Mouse (Mus musculus) heart, adult 2 months (tissue): ENCODE results near the gene Cdk14.

ENCODE experiments used
- CTCF ChIP-seq: fragments of 200-600 bp; IDR thresholded peaks from 2 replicates; pipeline ENCODE4 v1.8.1; 2022; ENCODE audit warnings: antibody characterized with exemption, mild to moderate bottlenecking, moderate library complexity
- EP300 ChIP-seq: fragments of 200-500 bp; IDR thresholded peaks from 2 replicates; pipeline ENCODE4 v1.6.1; 2011; ENCODE audit warnings: low read depth, low read length, control low read depth; ENCODE audit not compliant: insufficient read depth
- POLR2A ChIP-seq: fragments of 200-500 bp; IDR thresholded peaks from 2 replicates; pipeline ENCODE4 v1.6.1; 2011; ENCODE audit warnings: mild to moderate bottlenecking, low read depth, low read length, control low read depth; ENCODE audit not compliant: insufficient read depth

GRCm38 (mm10) chr5:5265861-5266786 lies 154.0 kb downstream of the Cdk14 start:
- TF ChIP-seq CTCF (peak; percentile 85), POLR2A (no peak), EP300 (no peak)
